Mouse (Mus musculus): ENCODE measurements around the gene Jup. TPM values are rescaled to one million over a fixed set of nuclear protein-coding genes. Genes with fewer than 3 reads are reported as not detected.

Gene Jup
- polyA plus RNA-seq, 1 experiment from 2014 or later: 81.0 TPM

DNA sequence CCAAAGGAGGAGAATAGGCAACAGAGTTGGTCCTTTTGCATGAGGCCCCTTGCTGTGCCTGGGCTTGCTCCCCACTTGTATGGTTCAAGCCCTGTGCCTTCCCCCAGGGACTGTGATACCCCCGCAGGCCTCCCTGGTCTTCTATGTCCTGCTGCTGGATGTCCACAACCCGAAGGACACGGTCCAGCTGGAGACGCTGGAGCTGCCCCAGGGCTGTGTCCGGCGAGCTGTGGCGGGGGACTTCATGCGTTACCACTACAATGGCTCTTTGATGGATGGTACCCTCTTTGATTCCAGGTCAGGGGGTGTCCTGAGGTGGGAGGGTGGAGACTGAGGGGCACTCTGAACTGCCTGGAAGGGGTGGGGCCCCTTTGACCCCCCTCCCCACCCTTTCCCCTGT is 24.0 kb upstream of the Jup start:
- no peak for ATAC-seq (ENCODE audit: low FRiP score, low read depth)
- Histone ChIP-seq H3K27me3 (replicated peaks) (peaks cover 9% of the 10 kb centered on the region), H3K9me3 (no peaks in the 10 kb centered on the region), H3K9ac (no peak overlapping the region), H3K4me1 (no peaks in the 10 kb centered on the region), H3K36me3 (no peaks in the 10 kb centered on the region), H3K4me2 (replicated peaks) (no peak overlapping the region), H3K27ac (no peak overlapping the region), H3K4me3 (no peak overlapping the region)
- 52% methylated on average over 8 of the region's 8 CpGs for WGBS

GRCm38 (mm10) chr11:100414914-100415822 is 17.6 kb upstream of the Jup start, which contains the start of gene Fkbp10:
Gene Fkbp10, plus strand, starts transcription at chr11:100415697.
- peak within 1 kb of the TSS; percentile 71 for H3K9ac ChIP-seq
- WGBS: 2% methylated on average over 31 of the region's 31 CpGs
- peaks cover 32% of the 10 kb centered on the region for H3K27me3 ChIP-seq (replicated peaks)
- 0 out of 2 replicates have a peak within 1 kb of the TSS, but pooled peaks have one; percentile 50 for H3K27ac ChIP-seq
- H3K4me1 ChIP-seq: peaks cover 17% of the 10 kb centered on the region
- no peaks in the 10 kb centered on the region for H3K36me3 ChIP-seq
- no peaks in the 10 kb centered on the region for H3K9me3 ChIP-seq
- peak within 1 kb of the TSS; percentile 66 for H3K4me3 ChIP-seq
- ATAC-seq (ENCODE audit: low FRiP score, low read depth): peak; percentile 43
- H3K4me2 ChIP-seq (replicated peaks): peak within 1 kb of the TSS; percentile 75

- Histone ChIP-seq H3K9me3 (no peaks in the 10 kb centered on the region), H3K4me1 (peaks cover 17% of the 10 kb centered on the region), H3K27me3 (replicated peaks) (peaks cover 32% of the 10 kb centered on the region), H3K36me3 (no peaks in the 10 kb centered on the region), H3K9ac (peak within 1 kb of the TSS; percentile 71), H3K4me3 (peak within 1 kb of the TSS; percentile 66), H3K4me2 (replicated peaks) (peak within 1 kb of the TSS; percentile 75), H3K27ac (peak within 1 kb of the TSS; percentile 50; the same call in 1 of the 2 replicates)
- 2% methylated on average over 93 of the region's 93 CpGs for WGBS
- ATAC-seq (ENCODE audit: low FRiP score, low read depth): peak; percentile 90
Observed at GRCm38 (mm10) chr11:100414021-100414913, 16.7 kb upstream of the Jup start, which contains the start of gene P3h4. Gene P3h4, minus strand, starts transcription at chr11:100414836.

DNA sequence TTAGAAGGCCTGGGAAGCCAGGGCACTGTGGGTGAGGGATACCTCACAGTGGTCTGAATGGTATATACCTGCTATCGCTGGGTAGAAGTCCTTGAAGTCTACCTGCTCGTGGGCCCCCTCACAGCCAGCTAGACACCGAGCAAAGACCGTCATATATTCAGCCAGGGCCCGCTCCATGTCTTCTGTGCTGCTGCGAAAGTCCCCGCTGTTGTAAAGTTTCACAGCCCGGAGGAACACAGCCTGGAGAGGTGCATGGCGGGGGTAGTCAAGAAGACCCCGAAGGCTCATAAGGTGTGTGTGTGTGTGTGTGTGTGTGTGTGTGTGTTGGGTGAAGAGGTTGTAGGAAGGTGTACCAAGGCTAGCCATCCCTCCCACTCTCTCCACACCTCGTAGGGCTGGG is 16.0 kb upstream of the Jup start:
- Histone ChIP-seq H3K9ac (peak overlapping the region; percentile 71), H3K27me3 (replicated peaks) (peaks cover 32% of the 10 kb centered on the region), H3K36me3 (no peaks in the 10 kb centered on the region), H3K9me3 (no peaks in the 10 kb centered on the region), H3K27ac (no peak overlapping the region), H3K4me2 (replicated peaks) (peak overlapping the region; percentile 75), H3K4me1 (peaks cover 17% of the 10 kb centered on the region), H3K4me3 (peak overlapping the region; percentile 66)
- ATAC-seq (ENCODE audit: low FRiP score, low read depth): no peak
- 72% methylated on average over 11 of the region's 11 CpGs for WGBS

DNA sequence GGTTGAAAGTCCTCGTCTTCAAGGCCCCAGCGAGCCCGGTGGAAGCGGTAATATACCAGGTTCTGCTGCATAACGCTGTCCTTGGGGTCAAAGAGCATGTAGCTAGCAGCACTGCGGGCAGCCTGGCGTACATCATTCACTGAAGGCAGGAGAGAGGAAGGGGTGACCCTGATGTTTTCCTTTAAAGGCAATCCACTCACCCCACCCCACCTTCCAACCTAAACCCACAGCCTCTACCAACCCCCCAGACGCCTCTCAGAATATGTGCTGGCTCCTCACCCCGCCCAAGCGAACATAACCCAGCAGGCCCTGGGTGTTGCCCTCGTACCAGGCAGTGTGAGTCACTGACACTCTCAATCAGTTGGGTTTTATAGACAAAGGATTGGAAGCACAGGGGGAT is 14.2 kb upstream of the Jup start:
- H3K36me3 ChIP-seq: no peaks in the 10 kb centered on the region
- no peak overlapping the region for H3K4me3 ChIP-seq
- H3K4me1 ChIP-seq: peaks cover 17% of the 10 kb centered on the region
- no peak for ATAC-seq (ENCODE audit: low FRiP score, low read depth)
- no peak overlapping the region for H3K27ac ChIP-seq
- H3K4me2 ChIP-seq (replicated peaks): no peak overlapping the region
- H3K9me3 ChIP-seq: no peaks in the 10 kb centered on the region
- H3K9ac ChIP-seq: no peak overlapping the region
- 84% methylated on average over 11 of the region's 11 CpGs for WGBS
- peaks cover 25% of the 10 kb centered on the region for H3K27me3 ChIP-seq (replicated peaks)

DNA sequence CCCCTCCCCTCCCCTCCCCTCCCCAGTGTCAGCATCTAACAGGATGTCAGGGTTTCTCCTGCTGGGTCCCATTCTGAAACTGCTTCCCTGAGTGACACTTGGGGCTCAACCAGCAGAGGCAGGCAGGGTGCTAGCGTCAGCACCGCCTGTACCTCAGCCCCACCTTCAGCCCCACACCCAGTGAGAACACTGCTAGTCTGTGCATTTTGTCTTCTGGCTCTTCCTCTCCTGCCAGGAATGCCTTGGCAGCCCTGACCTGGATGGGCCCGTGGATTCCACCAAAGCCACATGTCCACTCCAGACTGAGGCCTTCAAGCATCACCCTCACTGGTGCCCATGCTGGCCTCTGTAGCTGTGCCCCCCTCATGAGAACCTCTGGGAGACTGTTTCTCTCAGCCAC is 12.1 kb upstream of the Jup start:
- Histone ChIP-seq H3K9me3 (no peaks in the 10 kb centered on the region), H3K27me3 (replicated peaks) (peaks cover 6% of the 10 kb centered on the region; the same call in 1 of the 2 replicates), H3K4me1 (peaks cover 17% of the 10 kb centered on the region), H3K4me3 (no peak overlapping the region), H3K9ac (no peak overlapping the region), H3K36me3 (no peaks in the 10 kb centered on the region), H3K4me2 (replicated peaks) (no peak overlapping the region), H3K27ac (no peak overlapping the region)
- whole genome bisulfite sequencing: 90% methylated on average over 3 of the region's 3 CpGs
- no peak for ATAC-seq (ENCODE audit: low FRiP score, low read depth)

- H3K36me3 ChIP-seq: no peaks in the 10 kb centered on the region
- 91% methylated on average over 12 of the region's 12 CpGs for WGBS
- H3K4me1 ChIP-seq: peaks cover 14% of the 10 kb centered on the region
- peaks cover 6% of the 10 kb centered on the region; the same call in 1 of the 2 replicates for H3K27me3 ChIP-seq (replicated peaks)
- no peak overlapping the region for H3K4me2 ChIP-seq (replicated peaks)
- no peaks in the 10 kb centered on the region for H3K9me3 ChIP-seq
- H3K4me3 ChIP-seq: no peak overlapping the region
- H3K27ac ChIP-seq: no peak overlapping the region
- no peak for ATAC-seq (ENCODE audit: low FRiP score, low read depth)
- no peak overlapping the region for H3K9ac ChIP-seq
Observed at GRCm38 (mm10) chr11:100408835-100409462, 11.4 kb upstream of the Jup start.

DNA sequence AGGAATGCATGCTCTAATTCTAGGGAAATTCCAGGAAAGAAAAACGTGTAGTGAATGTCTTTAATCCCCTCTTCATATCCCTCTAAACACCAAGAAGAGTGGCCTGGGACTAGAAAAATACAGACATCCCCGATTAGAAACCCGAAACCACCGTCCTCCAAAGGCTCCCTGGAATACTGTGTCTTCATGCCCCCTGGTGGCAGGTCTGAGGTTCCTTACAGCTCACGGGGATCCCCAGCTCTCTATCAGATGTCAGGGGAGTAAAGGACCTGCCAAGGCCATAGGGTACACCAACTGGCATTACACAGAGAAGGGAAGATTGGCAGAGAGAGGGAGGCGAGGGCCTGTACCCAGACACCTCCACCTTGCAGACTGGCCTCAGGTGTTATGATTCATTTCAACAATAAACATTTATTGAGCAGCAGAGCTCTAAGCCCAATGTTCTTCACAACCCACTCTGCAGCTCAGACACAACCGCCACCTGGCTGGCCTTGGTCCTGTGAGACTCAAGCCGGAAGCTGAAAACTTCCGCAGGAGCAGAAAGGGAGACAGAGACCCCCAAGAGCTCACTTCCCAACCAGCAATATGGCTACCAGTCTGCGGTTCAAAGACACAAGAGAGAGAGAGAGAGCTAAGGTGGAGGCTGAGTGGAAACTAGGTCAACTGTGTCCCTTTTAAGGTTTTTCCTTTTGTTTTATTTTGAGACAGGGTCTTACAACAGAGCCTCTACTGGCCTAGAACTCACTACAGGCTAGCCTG is 10.7 kb upstream of the Jup start:
- no peak overlapping the region for H3K4me2 ChIP-seq (replicated peaks)
- no peak overlapping the region for H3K4me3 ChIP-seq
- no peak for ATAC-seq (ENCODE audit: low FRiP score, low read depth)
- H3K4me1 ChIP-seq: peaks cover 11% of the 10 kb centered on the region
- H3K9ac ChIP-seq: no peak overlapping the region
- WGBS: 47% methylated on average over 10 of the region's 10 CpGs
- no peaks in the 10 kb centered on the region for H3K36me3 ChIP-seq
- H3K27me3 ChIP-seq (replicated peaks): 0 out of 2 replicates have a peak, but pooled peaks cover 4% of the 10 kb centered on the region
- no peak overlapping the region for H3K27ac ChIP-seq
- no peaks in the 10 kb centered on the region for H3K9me3 ChIP-seq

GRCm38 (mm10) chr11:100406995-100407705 is 9.6 kb upstream of the Jup start:
- Histone ChIP-seq H3K9me3 (no peaks in the 10 kb centered on the region), H3K4me3 (no peak overlapping the region), H3K9ac (no peak overlapping the region), H3K4me1 (peaks cover 10% of the 10 kb centered on the region; the same call in 1 of the 2 replicates), H3K27me3 (replicated peaks) (no peaks in the 10 kb centered on the region), H3K27ac (no peak overlapping the region), H3K36me3 (no peaks in the 10 kb centered on the region), H3K4me2 (replicated peaks) (no peak overlapping the region)
- 80% methylated on average over 5 of the region's 5 CpGs for whole genome bisulfite sequencing
- no peak for ATAC-seq (ENCODE audit: low FRiP score, low read depth)

DNA sequence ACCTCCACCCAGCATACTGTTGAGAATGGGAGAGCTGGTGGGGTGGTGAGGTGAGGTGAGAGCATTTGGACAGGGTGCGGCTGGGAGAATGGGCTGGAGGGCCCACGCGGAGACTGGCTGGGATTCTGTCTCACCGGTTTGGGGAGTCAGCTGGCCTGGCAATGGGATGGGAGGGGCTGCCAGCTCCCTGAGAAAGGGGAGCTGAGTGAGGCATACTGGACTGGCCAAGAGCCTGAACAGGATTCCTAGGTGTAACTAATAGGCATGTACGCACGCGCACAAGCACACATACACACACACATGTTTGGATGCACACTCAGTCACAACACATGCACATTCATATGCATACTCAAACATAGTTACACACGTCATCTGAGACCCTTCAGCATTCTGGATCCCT is 8.7 kb upstream of the Jup start:
- WGBS: 88% methylated on average over 8 of the region's 8 CpGs
- Histone ChIP-seq H3K4me3 (no peak overlapping the region), H3K9ac (no peak overlapping the region), H3K4me1 (0 out of 2 replicates have a peak, but pooled peaks cover 6% of the 10 kb centered on the region), H3K27ac (no peak overlapping the region), H3K9me3 (no peaks in the 10 kb centered on the region), H3K27me3 (replicated peaks) (no peaks in the 10 kb centered on the region), H3K36me3 (no peaks in the 10 kb centered on the region), H3K4me2 (replicated peaks) (no peak overlapping the region)
- ATAC-seq (ENCODE audit: low FRiP score, low read depth): no peak
